Mouse (Mus musculus) lung, adult 2 months (tissue): ENCODE results near the gene Aim2.

Source experiments
- CTCF ChIP-seq: fragments of 200-500 bp; IDR thresholded peaks from 2 replicates; pipeline ENCODE4 v1.5.1; 2011; ENCODE audit warnings: mild to moderate bottlenecking, low read length, control low read depth; ENCODE audit not compliant: insufficient read depth
- POLR2A ChIP-seq: fragments of 200-500 bp; IDR thresholded peaks from 2 replicates; pipeline ENCODE4 v1.6.1; 2011; ENCODE audit warnings: low read depth, mild to moderate bottlenecking, control low read depth, low read length, borderline replicate concordance; ENCODE audit errors: extremely low read depth

DNA sequence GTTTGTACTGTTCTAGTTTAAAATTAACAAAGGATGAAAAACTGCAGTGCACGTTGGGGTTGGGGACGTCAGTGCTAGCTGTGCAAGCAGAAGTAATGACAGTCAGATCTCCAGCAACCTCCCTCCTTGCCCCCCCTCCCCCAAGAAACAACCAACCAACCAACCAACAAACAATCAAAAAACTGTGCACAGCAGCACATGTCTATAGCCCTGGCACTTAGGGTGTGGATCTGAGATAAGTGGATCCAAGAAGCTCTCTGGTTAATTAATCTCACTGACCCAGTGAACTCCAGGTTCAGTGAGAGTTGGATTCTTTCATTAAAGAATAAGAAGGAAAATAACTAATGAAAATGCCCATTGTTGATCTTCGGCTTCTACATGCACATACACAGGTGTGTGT lies 64.0 kb downstream of the Aim2 start:
- no peak for TF ChIP-seq POLR2A
- no peak for TF ChIP-seq CTCF
